Mouse (Mus musculus) cerebellum, adult 11-12 months (tissue): ENCODE data around the gene Zfp365.

ENCODE experiments used
- DNase-seq: peaks from one replicate; pipeline ENCODE4 v3.0.0; 2022

The Zfp365 gene

DNA sequence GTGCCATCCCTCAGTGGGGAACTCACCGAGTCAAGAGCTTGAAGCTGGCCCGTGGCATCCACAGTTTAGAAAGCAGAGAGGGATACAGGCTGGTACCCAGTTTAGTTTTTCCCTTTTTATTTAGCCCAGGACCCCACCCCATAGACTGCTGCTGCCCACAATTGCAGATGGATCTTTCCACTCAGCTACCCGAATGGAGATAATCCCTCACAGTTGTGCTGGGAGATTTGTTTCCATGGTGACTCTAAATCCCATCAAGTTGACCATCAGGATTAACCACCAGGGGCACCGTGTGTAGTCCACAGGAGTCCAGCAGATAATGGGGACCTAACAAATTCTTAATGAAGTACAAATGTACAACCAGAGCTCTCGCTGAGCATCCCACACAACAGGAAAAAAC is 11.3 kb downstream of the Zfp365 start:
- DNase-seq = no peak

DNA sequence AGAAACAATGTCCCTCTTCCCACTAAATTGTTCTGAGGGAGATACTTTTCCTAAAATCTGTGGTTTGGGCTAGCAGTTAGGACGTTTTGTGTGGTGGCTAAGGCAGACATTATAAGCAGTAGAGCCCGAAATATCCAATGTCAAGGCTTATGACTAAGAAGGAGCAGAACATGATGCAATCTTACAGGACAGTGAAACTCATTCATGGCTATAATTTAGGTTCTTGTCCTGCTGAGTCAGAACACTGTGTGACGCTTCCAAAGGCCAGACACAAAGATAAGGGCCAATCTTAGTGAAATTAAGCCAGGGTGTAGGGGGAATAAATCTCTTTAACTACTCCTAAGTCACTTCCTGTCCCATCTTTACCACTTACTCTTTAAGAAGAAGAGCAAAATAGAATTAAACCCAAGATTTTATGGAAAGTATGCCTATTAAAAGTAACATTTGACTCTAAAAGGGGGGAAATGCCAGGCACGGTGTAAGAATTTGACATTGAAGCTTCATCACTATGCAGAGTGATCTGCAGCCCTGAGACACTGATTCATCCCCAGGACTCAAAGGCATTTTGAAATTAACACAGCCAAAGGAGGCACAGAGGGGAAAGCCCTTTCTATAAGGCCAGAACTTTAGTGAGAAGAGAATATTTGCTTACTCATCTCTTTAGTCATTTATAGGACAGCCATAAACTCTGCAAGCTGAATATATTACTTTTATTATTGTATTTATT is 13.3 kb downstream of the Zfp365 start:
- DNase-seq = no peak

DNA sequence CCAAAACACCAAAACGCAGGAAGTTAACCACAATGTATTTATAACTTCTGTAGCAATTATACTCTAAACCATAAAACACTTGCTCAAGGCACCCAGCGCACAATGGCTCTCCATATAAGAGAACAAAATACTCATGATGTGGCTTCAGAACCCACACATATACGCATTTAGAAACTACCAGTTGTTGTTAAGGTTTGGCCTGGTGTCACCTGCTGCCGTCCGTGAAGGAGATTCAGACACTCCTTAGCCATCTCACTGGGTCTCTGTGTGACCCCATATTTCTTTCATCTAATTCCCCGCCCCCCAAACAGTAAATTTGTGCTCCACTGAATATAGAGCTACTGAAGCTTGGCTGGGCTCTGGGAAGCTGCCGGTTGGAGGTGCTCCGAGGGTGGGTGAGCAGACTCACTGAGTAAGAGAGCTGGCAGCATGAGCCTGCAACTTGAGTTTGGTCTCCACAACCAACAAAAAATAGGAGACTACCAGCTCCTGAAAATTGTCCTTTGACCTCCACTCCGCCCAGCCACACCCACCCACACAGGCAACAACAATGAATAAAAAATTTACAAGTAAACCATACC is 14.0 kb downstream of the Zfp365 start:
- no peak for DNase-seq

DNA sequence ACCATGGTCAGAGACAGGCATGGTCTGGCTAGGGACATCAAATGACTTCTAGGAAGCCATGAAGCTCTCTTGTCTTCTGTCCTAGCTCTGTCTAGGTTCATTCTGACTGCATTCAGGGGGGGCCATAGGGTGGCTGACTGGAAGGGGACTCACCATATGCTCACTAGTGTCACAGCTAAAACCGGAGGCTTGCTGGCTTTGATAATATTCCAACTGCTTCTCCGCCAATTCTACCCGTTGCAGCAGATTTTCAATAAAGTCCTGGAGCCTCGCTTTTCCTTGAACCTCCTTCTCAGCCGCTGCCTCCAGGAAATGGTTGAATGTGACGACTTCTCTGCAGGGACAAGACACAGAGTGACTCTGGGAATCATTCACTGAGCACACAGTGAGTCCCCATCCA is 15.2 kb downstream of the Zfp365 start:
- no peak for DNase-seq

DNA sequence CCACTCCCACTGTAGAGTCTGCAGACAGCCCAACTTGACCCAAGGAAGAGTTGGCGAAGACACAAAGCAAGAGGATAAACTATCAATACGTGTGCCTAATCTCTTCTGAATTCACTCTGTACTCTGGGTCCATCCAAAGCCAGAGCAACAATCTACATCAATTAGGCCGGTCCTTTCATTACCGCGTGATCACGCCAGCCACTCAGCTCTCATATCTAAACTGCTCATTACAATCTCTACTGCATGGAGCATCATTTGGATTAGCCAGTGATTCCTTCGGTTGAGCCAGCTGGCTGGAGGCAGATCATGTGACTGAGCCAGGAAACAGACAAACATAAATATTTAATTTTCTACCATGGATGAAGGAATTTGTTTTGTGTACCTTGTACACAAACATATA is 17.8 kb downstream of the Zfp365 start:
- no peak for DNase-seq

DNA sequence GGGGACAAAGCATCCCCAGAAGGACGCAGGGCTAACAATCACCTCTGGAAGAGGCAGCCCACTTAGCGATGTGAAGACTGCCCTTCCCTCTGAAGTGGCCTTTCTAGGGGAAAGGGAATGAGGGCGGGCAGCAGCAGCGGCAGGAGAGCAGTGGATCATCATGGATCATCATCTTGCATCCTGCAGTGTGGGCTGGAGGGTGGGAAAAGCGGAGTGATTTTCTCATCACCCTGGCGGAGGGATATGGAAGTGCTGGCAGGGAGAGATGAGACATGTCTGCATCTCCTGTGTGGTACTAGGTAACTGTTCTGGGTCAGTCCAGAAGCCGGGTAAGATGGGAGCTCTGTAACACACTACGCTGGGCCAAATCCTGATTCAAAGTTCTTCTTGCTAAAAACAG is 18.4 kb downstream of the Zfp365 start:
- peak; percentile 29 for DNase-seq

DNA sequence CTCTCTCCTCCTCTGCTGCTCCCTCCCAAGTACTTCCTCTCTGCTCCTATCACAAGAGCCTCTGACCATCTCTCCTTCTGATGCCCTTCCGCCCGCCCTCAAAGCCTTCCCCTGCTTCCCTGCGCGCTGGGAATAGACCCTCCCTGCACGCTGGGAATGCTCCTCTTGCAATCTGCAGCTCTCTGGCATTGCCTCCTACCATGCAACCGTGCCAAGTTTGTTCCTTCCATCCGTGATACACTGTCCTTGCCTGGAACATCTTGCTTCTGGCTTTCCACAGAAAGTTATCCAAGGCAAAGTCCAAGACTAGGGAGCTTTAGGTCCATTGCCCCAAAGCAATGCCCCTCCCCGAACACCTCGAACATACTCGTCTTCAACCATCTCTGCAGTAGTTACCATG is 19.2 kb downstream of the Zfp365 start:
- DNase-seq = no peak

DNA sequence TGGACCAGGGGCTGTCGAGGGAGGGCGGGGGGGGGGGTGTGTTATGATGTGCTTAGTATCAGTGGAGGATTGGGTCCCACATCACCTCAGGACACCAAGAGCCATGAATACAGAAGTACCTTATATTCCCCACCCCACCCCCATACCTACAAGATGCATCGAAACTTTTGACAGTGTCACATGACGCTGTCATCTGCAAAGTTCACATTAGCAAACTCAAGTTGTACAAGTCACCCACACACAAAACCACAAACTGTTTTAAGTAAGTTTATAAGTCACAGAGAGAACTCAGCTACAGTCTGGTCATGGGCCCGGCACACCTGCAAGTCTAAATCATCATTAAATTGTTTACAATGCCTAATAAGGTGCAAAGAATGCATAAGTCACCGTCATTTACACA is 21.3 kb downstream of the Zfp365 start:
- no peak for DNase-seq

DNA sequence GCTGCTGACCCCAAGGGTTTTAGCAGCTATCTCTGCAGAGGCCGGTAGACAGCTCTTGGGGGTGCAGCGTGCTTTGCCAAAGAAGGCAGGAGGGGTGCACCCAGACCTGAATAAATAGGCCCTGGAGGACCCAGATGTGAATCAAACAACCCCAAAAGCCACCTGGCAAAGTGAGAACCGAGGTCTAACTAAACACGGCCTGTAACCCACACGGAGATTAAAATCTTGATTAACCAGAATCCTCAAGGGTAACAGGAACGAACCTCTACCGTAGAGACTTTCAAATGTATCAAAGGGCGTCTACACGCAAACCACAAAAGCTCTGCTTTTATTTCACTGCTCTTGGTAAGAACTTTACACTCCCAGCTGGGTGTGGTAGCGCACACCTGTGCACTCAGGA is 24.5 kb downstream of the Zfp365 start:
- no peak for DNase-seq

DNA sequence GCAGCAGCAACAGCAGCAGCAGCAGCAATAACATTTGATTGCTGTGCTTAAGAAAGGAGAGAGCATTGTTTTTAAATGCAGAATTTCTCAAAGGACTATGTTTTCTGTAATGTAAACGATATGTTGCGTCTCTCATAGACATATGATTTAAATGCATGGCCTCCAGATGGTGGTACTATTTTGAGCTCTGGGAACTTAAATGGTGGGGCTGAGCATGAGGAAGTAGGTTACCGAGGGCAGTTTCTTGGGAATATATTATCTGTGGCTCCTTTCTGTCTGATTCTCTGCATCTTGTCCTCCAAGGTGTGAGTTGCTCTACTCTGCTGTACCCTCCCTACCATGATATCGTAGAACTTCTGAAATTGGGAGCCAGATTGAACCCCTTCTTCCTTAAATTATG is 31.8 kb downstream of the Zfp365 start:
- DNase-seq = no peak

DNA sequence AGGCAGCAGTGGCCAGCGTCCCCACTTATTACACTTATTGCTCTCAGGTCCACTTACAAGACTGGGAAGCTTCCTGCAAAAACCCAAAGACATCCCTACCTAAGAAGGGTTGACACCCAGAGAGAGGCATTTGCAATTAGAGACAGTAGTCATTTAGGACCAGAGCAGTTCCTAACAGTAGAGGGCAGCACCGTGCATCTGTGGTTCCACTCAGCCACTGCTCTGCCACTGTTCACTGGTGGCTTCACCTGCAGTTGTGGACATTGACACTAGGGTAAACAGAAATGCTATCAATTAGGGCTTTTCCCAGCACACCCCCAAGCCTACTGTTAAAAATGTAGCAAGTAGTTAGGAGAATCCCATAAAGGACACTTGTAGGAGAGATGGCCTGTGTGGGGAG is 40.7 kb downstream of the Zfp365 start:
- DNase-seq = peak; percentile 42

DNA sequence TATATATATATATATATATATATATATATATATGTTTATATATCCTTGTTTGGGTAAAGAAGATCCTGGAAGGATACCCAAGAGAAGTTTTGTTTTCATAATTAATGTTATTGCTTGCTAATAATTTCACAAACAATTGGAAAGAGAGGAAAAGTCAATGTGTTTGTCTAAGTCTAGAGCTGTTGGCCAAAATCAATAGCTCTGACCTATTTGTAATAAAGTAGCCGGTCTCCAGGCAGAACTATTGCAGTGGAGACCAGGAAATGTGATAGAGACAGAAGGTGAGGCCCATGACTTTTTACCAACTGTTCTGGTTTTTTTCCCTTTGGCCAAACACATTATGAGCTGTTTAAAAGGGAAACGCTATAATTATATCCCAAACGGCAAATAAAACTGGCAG is 44.2 kb downstream of the Zfp365 start:
- DNase-seq = no peak

DNA sequence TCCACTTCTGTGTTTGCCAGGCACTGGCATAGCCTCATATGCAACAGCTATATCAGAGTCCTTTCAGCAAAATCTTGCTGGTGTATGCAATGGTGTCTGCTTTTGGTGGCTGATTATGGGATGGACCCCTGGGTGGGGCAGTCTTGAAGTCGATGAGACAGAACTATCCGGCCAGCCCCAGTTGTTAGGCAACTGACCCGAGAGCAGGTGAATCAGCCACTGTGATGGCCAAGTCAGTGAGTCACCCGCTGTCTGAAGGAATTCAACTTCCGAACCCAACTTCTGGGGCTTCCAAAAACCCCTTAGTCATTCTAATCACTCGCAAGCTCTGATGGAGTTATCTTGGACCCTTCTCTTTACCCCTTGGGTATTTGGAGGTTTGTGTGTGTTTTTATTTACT is 46.6 kb downstream of the Zfp365 start:
- no peak for DNase-seq

DNA sequence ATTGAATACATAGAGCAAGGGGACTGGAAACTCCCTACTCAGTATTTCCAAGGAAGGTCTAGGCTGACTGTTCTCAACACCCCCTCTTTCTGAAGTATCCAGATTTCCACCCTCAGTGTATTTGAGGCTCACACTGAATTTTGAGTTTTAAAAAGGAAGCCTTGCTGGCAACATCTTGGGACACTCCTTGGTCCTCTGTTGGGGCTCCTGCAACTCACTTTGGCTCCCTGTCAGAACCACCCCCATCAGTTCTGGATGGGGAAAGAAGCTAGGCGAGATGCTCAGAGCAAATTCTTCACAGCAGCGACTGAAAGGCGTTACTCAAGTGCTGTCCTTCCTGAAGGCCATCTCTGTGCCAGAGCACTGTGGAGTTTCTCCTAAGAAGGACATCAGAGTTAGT is 47.4 kb downstream of the Zfp365 start:
- no peak for DNase-seq

DNA sequence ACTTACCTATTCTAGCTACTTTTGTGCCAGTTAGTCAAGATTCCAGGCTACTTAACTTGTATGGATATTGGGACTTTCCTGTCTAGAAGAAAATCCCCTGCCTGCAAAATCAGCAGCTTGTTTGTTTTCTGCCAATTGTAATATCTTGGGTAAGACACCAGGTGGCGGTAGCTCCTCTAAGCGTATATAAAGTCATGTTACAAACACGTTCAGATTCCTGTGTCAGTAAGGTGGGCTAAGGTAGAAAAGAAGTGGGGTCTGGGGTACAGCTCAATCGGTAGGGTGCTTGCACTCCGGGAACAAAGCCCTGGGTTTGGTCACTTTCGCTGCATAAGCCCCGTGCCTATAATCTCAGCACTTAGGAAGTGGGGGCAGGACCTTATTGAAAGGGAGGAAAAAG is 50.1 kb downstream of the Zfp365 start:
- DNase-seq = no peak

DNA sequence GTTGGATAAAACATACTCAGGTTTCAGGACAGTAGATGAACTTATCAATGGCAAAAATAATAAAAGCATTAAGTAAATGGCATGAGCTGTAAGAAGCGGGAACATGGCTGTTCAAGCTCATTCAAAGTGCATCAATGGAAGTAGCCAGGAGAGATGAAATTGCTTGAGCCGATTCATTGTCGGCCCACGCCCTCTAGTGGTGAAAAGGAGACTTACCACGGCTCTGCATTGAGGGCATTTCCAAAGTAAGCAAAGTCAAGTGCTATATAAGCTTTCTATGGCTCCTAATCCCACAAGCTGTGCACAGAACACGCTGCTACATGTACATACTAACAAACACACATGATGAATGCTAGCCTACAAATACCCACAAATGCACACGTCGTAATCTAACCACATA is 53.6 kb downstream of the Zfp365 start:
- DNase-seq = peak; percentile 34

DNA sequence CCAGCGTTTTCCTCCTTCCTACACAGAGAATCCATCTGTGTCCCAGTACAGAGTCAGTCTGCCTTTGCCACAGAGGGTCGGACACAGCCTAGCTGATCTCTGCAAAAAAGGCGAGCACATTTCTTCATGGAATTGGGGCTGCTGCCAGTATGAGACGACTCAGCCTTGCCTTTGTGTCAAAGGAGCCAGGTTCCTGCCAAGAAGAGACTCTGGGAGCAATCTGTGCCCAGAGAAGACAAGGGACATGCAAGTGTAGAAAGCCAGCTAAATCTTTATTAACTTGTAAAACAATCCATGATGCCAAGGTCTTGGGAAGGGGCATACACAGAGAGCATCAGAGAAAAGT is 54.9 kb downstream of the Zfp365 start:
- no peak for DNase-seq

DNA sequence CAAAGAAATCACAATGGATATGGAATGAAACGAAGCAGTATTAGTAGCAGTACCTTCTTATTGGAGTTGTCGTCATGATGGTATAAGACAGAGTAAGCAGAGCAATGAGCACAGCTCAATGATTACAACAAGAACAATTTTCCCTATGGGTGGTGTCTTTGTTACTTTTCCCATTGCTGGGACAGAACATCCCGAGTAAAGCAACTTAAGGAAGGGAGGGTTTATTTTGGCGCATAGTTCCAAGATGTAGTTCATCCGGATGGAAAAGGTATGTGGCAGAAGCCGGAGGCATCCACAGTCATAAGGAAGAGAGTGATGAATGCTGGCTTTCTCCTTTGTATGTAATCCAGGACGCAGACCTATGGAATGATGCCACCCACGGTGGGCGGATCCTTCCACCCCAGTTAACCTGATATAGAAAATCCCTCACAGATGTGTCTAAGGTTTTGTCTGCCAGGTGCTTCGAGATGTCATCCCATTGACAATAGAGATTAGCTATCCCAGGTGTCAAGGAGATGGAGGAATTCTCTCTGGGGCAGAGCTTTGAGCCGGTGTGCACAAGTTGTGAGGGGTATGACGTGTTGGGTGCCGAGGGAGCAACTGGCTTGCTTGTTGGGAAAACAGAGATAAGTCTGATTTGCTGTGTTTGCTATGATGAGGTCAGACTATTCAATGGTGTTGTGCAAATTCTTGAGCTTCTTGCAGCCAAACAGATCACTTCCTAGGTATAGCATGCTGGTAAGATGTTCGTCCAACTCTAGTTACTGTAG is 55.5 kb downstream of the Zfp365 start:
- DNase-seq = no peak

DNA sequence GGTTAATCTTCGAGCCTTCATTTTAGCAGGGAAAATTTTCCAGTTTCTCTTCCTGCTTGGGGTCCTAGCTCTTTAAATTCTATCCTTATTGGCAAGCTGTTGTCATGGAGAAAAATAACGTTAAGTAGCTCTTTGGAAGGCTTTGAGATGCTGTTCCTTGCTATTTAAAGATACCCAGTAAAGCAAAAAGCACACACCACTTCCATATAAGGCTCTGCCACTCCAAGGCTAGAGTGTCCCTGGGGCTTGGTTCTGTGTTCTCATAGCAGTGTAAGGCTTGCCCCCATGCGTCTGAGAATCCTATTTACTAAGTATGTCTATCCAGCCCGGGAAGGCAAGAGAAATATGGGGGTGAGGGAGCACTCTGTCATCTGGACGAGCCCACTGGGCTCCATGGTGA is 56.7 kb downstream of the Zfp365 start:
- no peak for DNase-seq

DNA sequence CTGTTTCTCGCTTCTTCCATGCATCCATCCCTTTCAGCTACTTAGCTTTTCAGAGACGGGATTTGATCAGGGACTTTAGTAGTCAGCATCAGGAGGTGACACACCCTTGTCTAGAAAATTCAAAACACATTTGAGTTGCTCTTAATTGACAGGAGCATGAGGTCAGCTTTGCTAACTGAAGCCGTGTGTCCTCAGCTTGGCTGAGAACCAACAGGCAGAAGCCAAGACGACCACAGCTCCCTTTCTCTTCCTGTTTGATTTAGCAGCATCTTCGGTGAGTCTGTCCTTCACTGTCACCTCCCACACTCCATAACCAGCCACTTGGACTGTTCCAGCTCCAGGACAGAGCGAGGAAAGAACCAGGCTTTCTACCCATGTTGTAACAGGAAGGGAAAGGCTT is 60.1 kb downstream of the Zfp365 start:
- DNase-seq = no peak

DNA sequence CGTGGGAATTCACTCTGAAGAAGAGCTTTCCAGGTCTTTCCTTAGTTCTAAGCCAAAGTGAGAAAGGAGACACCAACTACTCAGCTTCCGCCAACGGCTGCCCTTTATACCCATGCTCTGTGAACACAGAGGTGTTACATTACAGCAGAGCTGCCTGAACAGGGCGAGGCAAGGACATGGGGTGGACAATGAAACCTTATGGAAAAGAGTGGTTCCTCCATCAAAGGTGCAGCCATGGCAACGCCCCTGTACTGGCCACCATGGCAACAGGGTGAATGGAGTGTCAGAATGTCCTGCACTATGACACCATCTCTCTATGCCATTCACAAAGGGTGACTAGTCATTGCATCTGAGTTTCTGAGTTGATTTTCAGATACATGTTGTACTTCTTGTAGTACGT is 61.4 kb downstream of the Zfp365 start:
- DNase-seq = no peak

DNA sequence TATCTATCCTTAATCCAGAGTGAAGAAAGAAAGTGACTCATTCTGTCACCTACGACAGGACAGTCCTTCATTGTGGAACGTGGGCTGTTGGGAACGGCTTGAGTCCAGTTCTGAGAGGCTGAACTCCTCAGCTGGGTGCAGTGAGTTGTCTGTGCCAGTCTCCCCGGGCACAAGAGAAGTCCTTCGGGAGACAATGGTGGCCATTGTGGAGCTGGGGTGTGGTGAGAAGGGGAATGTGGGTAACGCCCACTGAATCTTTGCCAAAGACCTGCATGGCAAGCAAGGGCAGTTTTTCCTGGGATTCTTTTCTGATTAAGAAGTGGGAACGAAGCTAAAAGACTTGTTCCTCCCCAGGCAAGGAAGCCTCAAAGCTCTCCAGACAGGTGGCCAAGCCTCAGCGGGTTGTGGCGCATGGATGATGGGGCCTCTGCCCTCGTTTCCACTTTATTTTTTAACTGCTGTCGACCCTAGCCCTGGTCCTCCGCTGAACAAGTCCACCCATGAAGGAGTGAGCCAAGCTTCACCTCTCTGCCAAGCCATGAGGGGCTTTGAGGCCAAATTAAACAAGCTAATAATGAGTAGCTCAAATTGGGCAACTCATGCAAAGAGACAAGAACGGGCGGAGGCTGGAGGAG is 66.3 kb downstream of the Zfp365 start:
- peak; percentile 4 for DNase-seq

DNA sequence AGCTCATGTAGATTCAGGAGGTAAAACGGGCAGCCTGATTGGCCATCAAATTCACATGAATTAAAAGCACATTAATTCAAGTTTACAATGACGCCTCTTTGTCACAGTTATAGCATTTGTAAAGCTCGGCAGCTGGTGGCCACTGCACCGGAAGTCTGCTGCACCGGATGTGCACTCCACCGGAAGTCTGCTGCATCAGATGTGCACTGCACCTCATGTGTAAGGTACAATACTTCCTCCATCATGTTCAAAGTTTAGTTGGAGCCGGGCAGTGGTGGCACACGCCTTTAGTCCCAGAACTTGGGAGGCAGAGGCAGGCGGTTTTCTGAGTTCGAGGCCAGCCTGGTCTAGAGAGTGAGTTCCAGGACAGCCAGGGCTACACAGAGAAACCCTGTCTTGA is 70.9 kb downstream of the Zfp365 start:
- DNase-seq = no peak

DNA sequence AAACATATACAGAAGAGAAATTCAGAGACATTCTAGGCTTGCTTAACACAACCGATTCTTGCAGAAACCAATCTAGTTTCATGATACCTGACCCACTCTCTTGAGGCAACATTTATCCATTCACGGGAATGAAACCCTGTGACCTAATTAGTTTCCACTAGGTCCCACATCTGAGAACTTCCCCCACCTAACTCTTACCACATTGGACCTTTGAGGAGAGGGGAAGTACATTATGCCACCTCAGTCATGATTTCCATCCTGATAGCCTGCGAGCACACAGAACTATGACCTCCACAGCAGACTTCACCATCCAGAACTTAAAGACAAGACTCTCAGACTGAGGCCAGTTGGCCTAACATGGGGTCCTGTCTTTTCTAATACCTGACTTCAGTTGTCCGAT is 71.7 kb downstream of the Zfp365 start:
- no peak for DNase-seq
